Comparison of ENCODE assay signal across 18 mouse cellular contexts in genomic region chr10:20141376-20141775, GRCm38 (mm10). TPM values are rescaled to one million over a fixed set of nuclear protein-coding genes. Genes with fewer than 3 reads are reported as not detected.
DNase-seq lines count a peak whose midpoint lies in the region; ATAC-seq and TF ChIP-seq lines count a peak whose summit lies in the region.
"Had no signal": no experiment of that assay in that cellular context is flagged by ENCODE, and none has a peak within 500 bp of the region (broad histone marks: within the 10 kb centered on the region; RNA-seq: fewer than 3 reads in every experiment).

No protein-coding gene starts in this region.

- no peak for DNase-seq in liver, embryonic 11.5 days (ENCODE audit: low spot score)
- DNase-seq in ZHBTc4 (ENCODE audit: low read depth, low spot score) = peak; percentile 72
- DNase-seq in adrenal gland, postnatal 14 days = peak; percentile 72
- DNase-seq in liver, postnatal 0 days = peak; percentile 41
- DNase-seq in testis, postnatal 14 days (ENCODE audit: low spot score) = no peak
- DNase-seq in layer of hippocampus, adult 8-10 months (ENCODE audit: low spot score in 2 of 2) = no peak
- DNase-seq: cerebellum, adult 18-20 months; gastrocnemius, adult 2 months; heart, adult 2 months; heart, postnatal 10 days; lung, postnatal 4 days; right cerebral cortex, postnatal 25 days; thymus, postnatal 14 days had no signal

- no peak for TF ChIP-seq EP300 in liver, postnatal 0 days (IDR thresholded peaks at IDR 0.05; ENCODE audit: low read depth)

- peaks cover under 1% of the 10 kb centered on the region; the same call in 1 of the 2 replicates for H3K27me3 ChIP-seq in liver, embryonic 15.5 days
- no peaks in the 10 kb centered on the region; the same call in 1 of the 2 replicates for H3K27me3 ChIP-seq in liver, embryonic 11.5 days (replicated peaks; ENCODE audit: control insufficient read depth, insufficient read depth, low read length)
- no peaks in the 10 kb centered on the region for H3K27me3 ChIP-seq in liver, postnatal 0 days (ENCODE audit: insufficient read depth, low read length)
- H3K27me3 ChIP-seq: CH12.LX; forebrain, embryonic 15.5 days had no signal

- 0 out of 2 replicates have a peak, but pooled peaks cover 12% of the 10 kb centered on the region for H3K36me3 ChIP-seq in liver, embryonic 15.5 days (replicated peaks)
- no peaks in the 10 kb centered on the region; the same call in 1 of the 2 replicates for H3K36me3 ChIP-seq in liver, embryonic 11.5 days (ENCODE audit: control insufficient read depth, insufficient read depth, low read length)
- H3K36me3 ChIP-seq in liver, postnatal 0 days (replicated peaks; ENCODE audit: insufficient read depth, low read length) = peaks cover 15% of the 10 kb centered on the region
- H3K36me3 ChIP-seq: forebrain, embryonic 15.5 days had no signal

- WGBS in liver, embryonic 15.5 days (ENCODE audit: insufficient replicate concordance) = 72% methylated on average over 17 of the region's 17 CpGs
- WGBS in liver, embryonic 11.5 days = 67% methylated on average over 17 of the region's 17 CpGs
- WGBS in liver, postnatal 0 days (ENCODE audit: insufficient replicate concordance) = 60% methylated on average over 17 of the region's 17 CpGs

- H3K4me2 ChIP-seq in liver, embryonic 15.5 days = no peak overlapping the region
- no peak overlapping the region for H3K4me2 ChIP-seq in liver, embryonic 11.5 days
- H3K4me2 ChIP-seq in liver, postnatal 0 days (ENCODE audit: low read depth, low read length) = no peak overlapping the region
- H3K4me2 ChIP-seq: forebrain, embryonic 15.5 days had no signal

- no peak overlapping the region for H3K27ac ChIP-seq in liver, embryonic 15.5 days (replicated peaks)
- no peak overlapping the region for H3K27ac ChIP-seq in liver, embryonic 11.5 days (ENCODE audit: low read depth, low read length)
- H3K27ac ChIP-seq in liver, postnatal 0 days (ENCODE audit: low read depth) = peak overlapping the region; percentile 45
- H3K27ac ChIP-seq: forebrain, embryonic 15.5 days; gastrocnemius, adult 2 months; heart, adult 2 months; liver, embryonic 14.5 days had no signal

- H3K4me3 ChIP-seq in liver, embryonic 15.5 days (replicated peaks) = no peak overlapping the region
- no peak overlapping the region for H3K4me3 ChIP-seq in liver, embryonic 11.5 days (ENCODE audit: low read depth, low read length)
- no peak overlapping the region for H3K4me3 ChIP-seq in liver, postnatal 0 days (ENCODE audit: low read depth, low read length)
- H3K4me3 ChIP-seq: forebrain, embryonic 15.5 days; gastrocnemius, adult 2 months; heart, adult 2 months had no signal

- H3K9ac ChIP-seq in liver, embryonic 15.5 days = no peak overlapping the region
- H3K9ac ChIP-seq in liver, embryonic 11.5 days (ENCODE audit: low read depth, low read length) = no peak overlapping the region
- H3K9ac ChIP-seq in liver, postnatal 0 days (replicated peaks) = 0 out of 2 replicates have a peak overlapping the region, but pooled peaks have one; percentile 21
- H3K9ac ChIP-seq: forebrain, embryonic 15.5 days; liver, embryonic 14.5 days had no signal

- H3K4me1 ChIP-seq in liver, embryonic 15.5 days (replicated peaks) = peaks cover 6% of the 10 kb centered on the region
- H3K4me1 ChIP-seq in liver, embryonic 11.5 days (replicated peaks; ENCODE audit: control insufficient read depth, insufficient read depth, low read length) = peaks cover 7% of the 10 kb centered on the region
- no peaks in the 10 kb centered on the region for H3K4me1 ChIP-seq in liver, postnatal 0 days (ENCODE audit: insufficient read depth)
- H3K4me1 ChIP-seq: forebrain, embryonic 15.5 days had no signal

- H3K9me3 ChIP-seq in liver, embryonic 15.5 days (replicated peaks) = no peaks in the 10 kb centered on the region
- no peaks in the 10 kb centered on the region for H3K9me3 ChIP-seq in liver, embryonic 11.5 days (ENCODE audit: control insufficient read depth, low read length)
- no peaks in the 10 kb centered on the region for H3K9me3 ChIP-seq in liver, postnatal 0 days (ENCODE audit: low read length)
- H3K9me3 ChIP-seq: forebrain, embryonic 15.5 days had no signal

- peak; percentile 37; the same call in 1 of the 2 replicates for ATAC-seq in liver, embryonic 15.5 days (ENCODE audit: insufficient read depth)
- ATAC-seq in liver, embryonic 11.5 days (replicated peaks; ENCODE audit: low FRiP score) = no peak
- peak; percentile 82 for ATAC-seq in liver, postnatal 0 days
- ATAC-seq: forebrain, embryonic 15.5 days; intestine, embryonic 16.5 days had no signal

- no peak for TF ChIP-seq CTCF in liver, postnatal 0 days (IDR thresholded peaks at IDR 0.05; ENCODE audit: low read depth)

RNA-seq across cellular contexts. Expression of gene Map7, which starts 6.9 kb away (rescaled TPM):
- polyA plus RNA-seq in liver, embryonic 15.5 days (2015; fragmentation: Nextera tagmentation; extraction: Ambion mirVana) = 3.7 and 4.2 TPM in 2 replicates
- 6.4 and 7.2 TPM in 2 replicates for polyA plus RNA-seq in liver, embryonic 11.5 days (2014; fragmentation: Nextera tagmentation; extraction: Ambion mirVana)
- total RNA-seq in adrenal gland, postnatal 14 days (2021) = 16.5 and 19.0 TPM in 2 replicates
- polyA plus RNA-seq in liver, postnatal 0 days (2015; fragmentation: Nextera tagmentation; extraction: Ambion mirVana) = 6.1 and 6.8 TPM in 2 replicates
- total RNA-seq in layer of hippocampus, adult 8-10 months (2022) = 100 to 1,000 TPM; 106 to 165 (median 135) TPM

Comparison
In these comparisons a context has a peak if more than half of its experiments do, and no peak if none do; other contexts are left out.
1. DNase-seq: peak in ZHBTc4 (single experiment), adrenal gland, postnatal 14 days (single experiment) and liver, postnatal 0 days (single experiment); none in liver, embryonic 11.5 days (single experiment), testis, postnatal 14 days (single experiment) and layer of hippocampus, adult 8-10 months (0 of 2).